Mouse (Mus musculus) embryonic facial prominence, embryonic 10.5 days (tissue): ENCODE results near the gene Ahcy. TPM values are rescaled to one million over a fixed set of nuclear protein-coding genes. Genes with fewer than 3 reads are reported as not detected.
A peak's percentile ranks its signal among the peaks of the same experiment; 100 is the strongest.
"Not testable (repeated sequence)": the region's sequence is repeated elsewhere in the genome, so short reads cannot be mapped to it uniquely, and the experiment has no call there.

Experiments used
- DNase-seq: peaks from one replicate; pipeline ENCODE4 v3.0.0-alpha.2; 2017; ENCODE audit warnings: low spot score
- H3K27ac ChIP-seq: fragments of 300-500 bp; sonication (generic); replicated peaks from 2 replicates; pipeline ENCODE4 v1.5.1; 2016; ENCODE audit warnings: mild to moderate bottlenecking
- H3K27me3 ChIP-seq: fragments of 300-500 bp; sonication (generic); replicated peaks from 2 replicates; pipeline ENCODE4 v1.6.1; 2016; ENCODE audit warnings: low read depth, mild to moderate bottlenecking; ENCODE audit not compliant: poor library complexity, severe bottlenecking
- H3K36me3 ChIP-seq: fragments of 300-500 bp; sonication (generic); replicated peaks from 2 replicates; pipeline ENCODE4 v1.6.1; 2016; ENCODE audit warnings: mild to moderate bottlenecking, moderate library complexity
- H3K4me1 ChIP-seq: fragments of 300-500 bp; sonication (generic); 2 replicates; pipeline ENCODE4 v1.6.1; 2016
- H3K4me3 ChIP-seq: fragments of 300-500 bp; sonication (generic); 2 replicates; pipeline ENCODE4 v1.5.1; 2016; ENCODE audit warnings: mild to moderate bottlenecking, moderate library complexity
- H3K9me3 ChIP-seq: fragments of 300-500 bp; sonication (generic); 2 replicates; pipeline ENCODE4 v1.6.1; 2016; ENCODE audit warnings: mild to moderate bottlenecking
- WGBS: fragments of 180-500 bp; shearing (Covaris S2); methylation state at CpG from one replicate; pipeline ENCODE4 v1.1.7; 2016; 5-methylcytosine and 5-hydroxymethylcytosine counted together
- polyA plus RNA-seq: library from polyadenylated mRNA; unstranded; fragments of >200 nt; fragmentation: Nextera tagmentation; extraction: Ambion mirVana; gene quantifications from 2 replicates; pipeline ENCODE4 v1.2.1, GENCODE M21; 2016

Ahcy gene
- polyA plus RNA-seq, 1 experiment from 2014 or later, result 105 TPM

GRCm38 (mm10) chr2:155071027-155071426, 3.3 kb downstream of the Ahcy start:
- H3K4me1 ChIP-seq, result peaks cover 39% of the 10 kb centered on the region
- 90% methylated on average over 9 of the region's 9 CpGs for WGBS
- no peaks in the 10 kb centered on the region for H3K27me3 ChIP-seq
- H3K27ac ChIP-seq, result no peak overlapping the region
- no peak overlapping the region for H3K4me3 ChIP-seq
- no peaks in the 10 kb centered on the region for H3K9me3 ChIP-seq
- no peak for DNase-seq
- H3K36me3 ChIP-seq, result peaks cover 56% of the 10 kb centered on the region

- H3K27me3 ChIP-seq, result no peaks in the 10 kb centered on the region
- DNase-seq, result no peak
- H3K36me3 ChIP-seq, result peaks cover 29% of the 10 kb centered on the region
- H3K4me3 ChIP-seq, result no peak overlapping the region
- no peaks in the 10 kb centered on the region for H3K9me3 ChIP-seq
- 66% methylated on average over 1 of the region's 1 CpGs for WGBS
- H3K4me1 ChIP-seq, result 0 out of 2 replicates have a peak, but pooled peaks cover 2% of the 10 kb centered on the region
- no peak overlapping the region for H3K27ac ChIP-seq
These were observed 16.9 kb downstream of the Ahcy start for GRCm38 (mm10) chr2:155057361-155057760.

GRCm38 (mm10) chr2:155056076-155056578, 18.2 kb downstream of the Ahcy start:
- Histone ChIP-seq H3K4me1 (peaks cover 12% of the 10 kb centered on the region), H3K9me3 (no peaks in the 10 kb centered on the region), H3K27ac (no peak overlapping the region), H3K4me3 (no peak overlapping the region), H3K27me3 (no peaks in the 10 kb centered on the region), H3K36me3 (peaks cover 17% of the 10 kb centered on the region)
- no peak for DNase-seq
- 75% methylated on average over 5 of the region's 5 CpGs for WGBS

GRCm38 (mm10) chr2:155054672-155055071, 19.6 kb downstream of the Ahcy start:
- peaks cover 22% of the 10 kb centered on the region for H3K4me1 ChIP-seq
- WGBS, result 50% methylated on average over 3 of the region's 3 CpGs
- peaks cover 8% of the 10 kb centered on the region for H3K36me3 ChIP-seq
- peak; percentile 30 for DNase-seq
- H3K4me3 ChIP-seq, result no peak overlapping the region
- no peaks in the 10 kb centered on the region for H3K9me3 ChIP-seq
- H3K27ac ChIP-seq, result no peak overlapping the region
- no peaks in the 10 kb centered on the region for H3K27me3 ChIP-seq

- not testable (repeated sequence) for H3K27me3 ChIP-seq, H3K9me3 ChIP-seq, H3K27ac ChIP-seq, H3K4me3 ChIP-seq, H3K36me3 ChIP-seq, DNase-seq
- WGBS, result 90% methylated on average over 8 of the region's 8 CpGs
- H3K4me1 ChIP-seq, result peaks cover 22% of the 10 kb centered on the region
These were observed 20.8 kb downstream of the Ahcy start for GRCm38 (mm10) chr2:155053512-155053911.

GRCm38 (mm10) chr2:155052681-155053080, 21.6 kb downstream of the Ahcy start:
- Histone ChIP-seq H3K27ac (no peak overlapping the region), H3K27me3 (no peaks in the 10 kb centered on the region), H3K4me1 (peaks cover 29% of the 10 kb centered on the region), H3K36me3 (no peaks in the 10 kb centered on the region), H3K9me3 (no peaks in the 10 kb centered on the region), H3K4me3 (no peak overlapping the region)
- WGBS, result 80% methylated on average over 2 of the region's 2 CpGs
- no peak for DNase-seq

GRCm38 (mm10) chr2:155051622-155052351, 22.5 kb downstream of the Ahcy start:
- H3K27ac ChIP-seq, result peak overlapping the region; percentile 92
- no peaks in the 10 kb centered on the region for H3K36me3 ChIP-seq
- H3K9me3 ChIP-seq, result no peaks in the 10 kb centered on the region
- peaks cover 35% of the 10 kb centered on the region for H3K4me1 ChIP-seq
- WGBS, result 30% methylated on average over 9 of the region's 9 CpGs
- no peak for DNase-seq
- H3K27me3 ChIP-seq, result no peaks in the 10 kb centered on the region
- H3K4me3 ChIP-seq, result peak overlapping the region; percentile 72

- no peaks in the 10 kb centered on the region for H3K9me3 ChIP-seq
- H3K36me3 ChIP-seq, result no peaks in the 10 kb centered on the region
- no peaks in the 10 kb centered on the region for H3K27me3 ChIP-seq
- DNase-seq, result peak; percentile 97
- H3K4me1 ChIP-seq, result peaks cover 35% of the 10 kb centered on the region
- peak overlapping the region; percentile 92 for H3K27ac ChIP-seq
- peak overlapping the region; percentile 72 for H3K4me3 ChIP-seq
- WGBS, result under 1% methylated on average over 45 of the region's 45 CpGs
These were observed 23.6 kb downstream of the Ahcy start for GRCm38 (mm10) chr2:155050504-155051236.

GRCm38 (mm10) chr2:155050108-155050503, 24.2 kb downstream of the Ahcy start:
- peak overlapping the region; percentile 72 for H3K4me3 ChIP-seq
- H3K4me1 ChIP-seq, result peaks cover 39% of the 10 kb centered on the region
- H3K9me3 ChIP-seq, result no peaks in the 10 kb centered on the region
- 24% methylated on average over 5 of the region's 5 CpGs for WGBS
- no peaks in the 10 kb centered on the region for H3K27me3 ChIP-seq
- H3K27ac ChIP-seq, result peak overlapping the region; percentile 92
- H3K36me3 ChIP-seq, result no peaks in the 10 kb centered on the region
- no peak for DNase-seq

GRCm38 (mm10) chr2:155047452-155048178, 26.7 kb downstream of the Ahcy start:
- WGBS, result 41% methylated on average over 7 of the region's 7 CpGs
- H3K27me3 ChIP-seq, result no peaks in the 10 kb centered on the region
- no peaks in the 10 kb centered on the region for H3K9me3 ChIP-seq
- peak; percentile 80 for DNase-seq
- peak overlapping the region; percentile 79 for H3K27ac ChIP-seq
- H3K4me1 ChIP-seq, result peaks cover 39% of the 10 kb centered on the region
- H3K36me3 ChIP-seq, result no peaks in the 10 kb centered on the region
- peak overlapping the region; percentile 25; the same call in 1 of the 2 replicates for H3K4me3 ChIP-seq

GRCm38 (mm10) chr2:155046803-155047202, 27.5 kb downstream of the Ahcy start:
- Histone ChIP-seq H3K27me3 (no peaks in the 10 kb centered on the region), H3K4me3 (no peak overlapping the region), H3K4me1 (peaks cover 36% of the 10 kb centered on the region), H3K9me3 (no peaks in the 10 kb centered on the region), H3K36me3 (no peaks in the 10 kb centered on the region), H3K27ac (no peak overlapping the region)
- DNase-seq, result no peak
- WGBS, result 95% methylated on average over 2 of the region's 2 CpGs

GRCm38 (mm10) chr2:155045075-155045474, 29.2 kb downstream of the Ahcy start:
- peaks cover 27% of the 10 kb centered on the region for H3K4me1 ChIP-seq
- WGBS, result 73% methylated on average over 3 of the region's 3 CpGs
- no peak overlapping the region for H3K27ac ChIP-seq

More at GRCm38 (mm10) chr2:155045075-155045474, 29.2 kb downstream of the Ahcy start:
- no peak overlapping the region for H3K4me3 ChIP-seq
- H3K36me3 ChIP-seq, result no peaks in the 10 kb centered on the region
- no peak for DNase-seq
- H3K27me3 ChIP-seq, result no peaks in the 10 kb centered on the region
- H3K9me3 ChIP-seq, result no peaks in the 10 kb centered on the region
